Mouse (Mus musculus): ENCODE results near the gene 1500015O10Rik.

Gene 1500015O10Rik

GRCm38 (mm10) chr1:43774126-43774525 lies 43.7 kb downstream of the 1500015O10Rik start:
- no peak for DNase-seq (ENCODE audit: inconsistent ontology term)

- DNase-seq (ENCODE audit: inconsistent ontology term): no peak
Observed at GRCm38 (mm10) chr1:43776106-43776505, 45.7 kb downstream of the 1500015O10Rik start.

GRCm38 (mm10) chr1:43781195-43781594 lies 50.8 kb downstream of the 1500015O10Rik start:
- no peak for DNase-seq (ENCODE audit: inconsistent ontology term)

GRCm38 (mm10) chr1:43781672-43782071 lies 51.3 kb downstream of the 1500015O10Rik start:
- DNase-seq (ENCODE audit: inconsistent ontology term): no peak

- DNase-seq (ENCODE audit: inconsistent ontology term): no peak
Observed at GRCm38 (mm10) chr1:43782680-43783079, 52.3 kb downstream of the 1500015O10Rik start.

GRCm38 (mm10) chr1:43783186-43783585 lies 52.8 kb downstream of the 1500015O10Rik start:
- DNase-seq (ENCODE audit: inconsistent ontology term): no peak

GRCm38 (mm10) chr1:43785316-43785715 lies 54.9 kb downstream of the 1500015O10Rik start:
- DNase-seq (ENCODE audit: inconsistent ontology term): no peak

GRCm38 (mm10) chr1:43786711-43787110 lies 56.3 kb downstream of the 1500015O10Rik start:
- DNase-seq (ENCODE audit: inconsistent ontology term): no peak

- no peak for DNase-seq (ENCODE audit: inconsistent ontology term)
Observed at GRCm38 (mm10) chr1:43789765-43790164, 59.4 kb downstream of the 1500015O10Rik start.
